22 mouse cellular contexts compared by ENCODE assay signal in genomic region chr14:95956056-95956729, GRCm38 (mm10).
"Had no signal": no experiment of that assay in that cellular context is flagged by ENCODE, and none has a peak within 500 bp of the region (broad histone marks: within the 10 kb centered on the region; RNA-seq: fewer than 3 reads in every experiment).

No protein-coding gene starts in this region.

- ATAC-seq: liver, postnatal 0 days; lung, postnatal 0 days; midbrain, embryonic 13.5 days; midbrain, embryonic 16.5 days had no signal

- H3K27me3 ChIP-seq: limb, embryonic 12.5 days; limb, embryonic 15.5 days; megakaryocyte, embryonic 14.5 days; midbrain, embryonic 13.5 days; neural tube, embryonic 13.5 days had no signal

- H3K4me3 ChIP-seq: limb, embryonic 12.5 days; limb, embryonic 15.5 days; megakaryocyte, embryonic 14.5 days; midbrain, embryonic 10.5 days; midbrain, embryonic 13.5 days; myocyte; neural tube, embryonic 13.5 days had no signal

- H3K9me3 ChIP-seq: limb, embryonic 12.5 days; limb, embryonic 15.5 days; megakaryocyte, embryonic 14.5 days; midbrain, embryonic 10.5 days; midbrain, embryonic 13.5 days; neural tube, embryonic 13.5 days had no signal

- H3K4me1 ChIP-seq: limb, embryonic 12.5 days; limb, embryonic 15.5 days; midbrain, embryonic 10.5 days; midbrain, embryonic 13.5 days; neural tube, embryonic 13.5 days had no signal

- H3K36me3 ChIP-seq: limb, embryonic 12.5 days; limb, embryonic 15.5 days; midbrain, embryonic 10.5 days; midbrain, embryonic 13.5 days; neural tube, embryonic 13.5 days had no signal

- DNase-seq: kidney, adult 9 months; kidney, postnatal 14 days; kidney, postnatal 4 days; left cerebral cortex, postnatal 4 days; liver, postnatal 0 days; lung, embryonic 14.5 days; retina, postnatal 1 day; right cerebral cortex, postnatal 25 days; spleen, adult 18-20 months; thymus, adult 2 months; thymus, postnatal 14 days had no signal

- H3K9ac ChIP-seq: limb, embryonic 12.5 days; limb, embryonic 15.5 days; liver, embryonic 14.5 days; liver, postnatal 0 days; lung, embryonic 14.5 days; midbrain, embryonic 13.5 days; neural tube, embryonic 13.5 days had no signal

- H3K27ac ChIP-seq: limb, embryonic 12.5 days; limb, embryonic 15.5 days; liver, embryonic 14.5 days; midbrain, embryonic 10.5 days; midbrain, embryonic 13.5 days; neural tube, embryonic 13.5 days had no signal

- H3K4me2 ChIP-seq: limb, embryonic 12.5 days; limb, embryonic 15.5 days; liver, embryonic 11.5 days; lung, embryonic 14.5 days; midbrain, embryonic 13.5 days; neural tube, embryonic 13.5 days had no signal
